Mouse (Mus musculus): ENCODE measurements around the gene Bcl2l2. TPM values are rescaled to one million over a fixed set of nuclear protein-coding genes. Genes with fewer than 3 reads are reported as not detected.

The Bcl2l2 gene
- total and polyA plus RNA-seq, 2 experiments from 2014 or later = 4.3 to 37.1 TPM

DNA sequence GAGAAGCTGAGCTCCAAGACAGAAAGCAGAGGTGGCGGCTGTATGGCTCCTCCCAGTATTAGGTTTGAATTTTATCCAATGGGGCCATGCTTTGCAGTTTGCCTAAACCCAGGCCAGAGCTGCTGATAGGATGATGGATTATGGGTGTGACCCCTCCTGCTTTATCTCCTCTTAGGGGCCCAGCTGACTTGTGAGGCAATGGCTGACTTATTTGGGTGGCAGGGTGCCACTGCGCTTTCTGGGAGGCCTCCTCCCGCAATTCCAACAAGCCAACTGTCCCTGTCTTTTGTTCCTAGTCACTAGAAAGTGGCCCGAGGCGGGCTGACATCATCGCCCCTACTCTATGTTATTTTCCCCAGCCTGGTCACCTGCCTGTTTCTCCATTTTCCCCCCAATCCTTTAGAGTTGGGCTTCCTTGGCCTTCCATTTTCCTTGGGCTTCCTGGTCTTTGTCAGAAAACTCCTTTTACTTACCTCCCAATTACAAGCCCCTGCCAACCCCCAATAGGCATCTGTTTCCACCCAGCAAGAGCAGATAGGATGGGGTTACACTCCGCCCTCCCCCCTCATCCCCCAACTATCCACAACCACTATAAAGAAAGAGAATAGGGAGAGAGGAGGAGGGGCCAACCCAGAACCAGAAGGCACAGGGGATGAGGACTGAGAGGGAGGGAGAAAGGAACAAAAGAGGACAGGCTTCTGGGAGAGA, 41.6 kb downstream of the Bcl2l2 start:
- H3K9me3 ChIP-seq (ENCODE audit: low read length) = no peaks in the 10 kb centered on the region
- TF ChIP-seq CTCF (IDR thresholded peaks at IDR 0.05; ENCODE audit: low read depth) = no peak
- ATAC-seq (peak; percentile 66), DNase-seq (ENCODE audit: low spot score) (peak; percentile 73)
- H3K27me3 ChIP-seq (ENCODE audit: insufficient read depth, low read length) = no peaks in the 10 kb centered on the region
- WGBS = 19% methylated on average over 7 of the region's 7 CpGs
- peak overlapping the region; percentile 53 for H3K4me3 ChIP-seq (ENCODE audit: low read length)
- H3K4me2 ChIP-seq (ENCODE audit: low read depth, low read length) = peak overlapping the region; percentile 98
- H3K4me1 ChIP-seq (ENCODE audit: insufficient read depth, low read length) = peaks cover 17% of the 10 kb centered on the region; the same call in 1 of the 2 replicates
- H3K27ac ChIP-seq = peak overlapping the region; percentile 95
- peak overlapping the region; percentile 78 for H3K9ac ChIP-seq (replicated peaks; ENCODE audit: low read length)
- H3K36me3 ChIP-seq (ENCODE audit: insufficient read depth, low read length) = 0 out of 2 replicates have a peak, but pooled peaks cover 4% of the 10 kb centered on the region

GRCm38 (mm10) chr14:54925349-54926342, 42.5 kb downstream of the Bcl2l2 start, which contains the start of gene Efs:
Gene Efs (minus strand): TSS chr14:54926126.
- Histone ChIP-seq H3K27ac (peak within 1 kb of the TSS; percentile 95), H3K4me1 (ENCODE audit: insufficient read depth, low read length) (peaks cover 22% of the 10 kb centered on the region; the same call in 1 of the 2 replicates), H3K4me3 (ENCODE audit: low read length) (peak within 1 kb of the TSS; percentile 53), H3K9me3 (ENCODE audit: low read length) (no peaks in the 10 kb centered on the region), H3K36me3 (ENCODE audit: insufficient read depth, low read length) (no peaks in the 10 kb centered on the region), H3K4me2 (ENCODE audit: low read depth, low read length) (peak within 1 kb of the TSS; percentile 98), H3K9ac (replicated peaks; ENCODE audit: low read length) (peak within 1 kb of the TSS; percentile 78), H3K27me3 (ENCODE audit: insufficient read depth, low read length) (no peaks in the 10 kb centered on the region)
- peak; percentile 67 for ATAC-seq
- no peak for TF ChIP-seq CTCF (IDR thresholded peaks at IDR 0.05; ENCODE audit: low read depth)
- 3% methylated on average over 43 of the region's 57 CpGs for WGBS
- DNase-seq (ENCODE audit: low spot score) = peak; percentile 77

DNA sequence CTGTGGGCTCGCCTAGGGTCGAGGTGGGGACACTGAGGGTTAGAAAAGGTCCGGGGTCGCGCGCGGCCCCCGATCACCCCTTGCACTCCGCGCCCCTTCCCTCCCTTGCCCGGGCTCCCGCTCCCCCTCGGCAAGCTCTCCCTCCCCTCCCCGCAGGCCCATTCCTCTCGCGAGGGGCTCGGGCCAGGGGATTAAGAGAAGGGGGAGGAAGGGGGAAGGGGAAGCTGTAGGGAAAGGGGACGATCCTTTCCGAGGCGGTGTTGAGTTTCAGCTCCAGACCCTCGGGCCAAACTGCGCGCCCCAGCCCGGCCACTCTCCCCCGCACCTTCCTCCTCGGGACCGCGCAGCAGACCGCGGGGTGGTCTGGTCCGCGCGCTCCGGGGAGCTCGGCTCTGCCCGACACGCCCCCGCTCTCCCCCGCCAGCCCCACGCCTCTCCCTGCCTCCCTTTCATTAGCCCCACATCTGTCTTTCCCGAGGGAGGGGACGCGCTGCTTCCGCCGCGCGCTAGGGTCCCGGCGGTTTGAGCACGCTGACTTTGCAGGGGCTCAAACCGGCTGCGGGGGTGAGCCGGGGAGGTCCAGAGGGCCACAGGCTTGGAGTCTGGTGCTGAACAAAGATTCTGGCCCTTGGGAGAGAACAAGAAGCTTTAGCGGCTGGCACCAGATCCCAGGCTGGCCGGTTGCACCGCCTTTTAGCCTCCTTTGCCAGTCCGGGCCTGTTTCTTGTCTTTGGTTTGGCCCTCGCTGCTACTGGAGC, 43.4 kb downstream of the Bcl2l2 start:
- H3K4me1 ChIP-seq (ENCODE audit: insufficient read depth, low read length) = peaks cover 22% of the 10 kb centered on the region; the same call in 1 of the 2 replicates
- ATAC-seq = peak; percentile 81
- peak; percentile 79 for DNase-seq (ENCODE audit: low spot score)
- H3K27ac ChIP-seq = peak overlapping the region; percentile 95
- H3K4me3 ChIP-seq (ENCODE audit: low read length) = peak overlapping the region; percentile 53
- no peaks in the 10 kb centered on the region for H3K36me3 ChIP-seq (ENCODE audit: insufficient read depth, low read length)
- peak overlapping the region; percentile 78 for H3K9ac ChIP-seq (replicated peaks; ENCODE audit: low read length)
- under 1% methylated on average over 41 of the region's 58 CpGs for WGBS
- peak overlapping the region; percentile 98 for H3K4me2 ChIP-seq (ENCODE audit: low read depth, low read length)
- no peaks in the 10 kb centered on the region for H3K9me3 ChIP-seq (ENCODE audit: low read length)
- no peak for TF ChIP-seq CTCF (IDR thresholded peaks at IDR 0.05; ENCODE audit: low read depth)
- H3K27me3 ChIP-seq (ENCODE audit: insufficient read depth, low read length) = no peaks in the 10 kb centered on the region

GRCm38 (mm10) chr14:54927296-54927695, 44.1 kb downstream of the Bcl2l2 start:
- peaks cover 22% of the 10 kb centered on the region; the same call in 1 of the 2 replicates for H3K4me1 ChIP-seq (ENCODE audit: insufficient read depth, low read length)
- H3K9me3 ChIP-seq (ENCODE audit: low read length) = no peaks in the 10 kb centered on the region
- 27% methylated on average over 7 of the region's 7 CpGs for WGBS
- ATAC-seq = no peak
- TF ChIP-seq CTCF (IDR thresholded peaks at IDR 0.05; ENCODE audit: low read depth) = no peak
- peak overlapping the region; percentile 98 for H3K4me2 ChIP-seq (ENCODE audit: low read depth, low read length)
- peak overlapping the region; percentile 78; the same call in 1 of the 2 replicates for H3K9ac ChIP-seq (replicated peaks; ENCODE audit: low read length)
- H3K27me3 ChIP-seq (ENCODE audit: insufficient read depth, low read length) = no peaks in the 10 kb centered on the region
- peak overlapping the region; percentile 95 for H3K27ac ChIP-seq
- no peaks in the 10 kb centered on the region for H3K36me3 ChIP-seq (ENCODE audit: insufficient read depth, low read length)
- DNase-seq (ENCODE audit: low spot score) = no peak
- no peak overlapping the region for H3K4me3 ChIP-seq (ENCODE audit: low read length)

GRCm38 (mm10) chr14:54929801-54930200, 46.6 kb downstream of the Bcl2l2 start:
- Histone ChIP-seq H3K4me2 (ENCODE audit: low read depth, low read length) (no peak overlapping the region), H3K4me3 (ENCODE audit: low read length) (no peak overlapping the region), H3K36me3 (ENCODE audit: insufficient read depth, low read length) (no peaks in the 10 kb centered on the region), H3K27ac (no peak overlapping the region), H3K4me1 (ENCODE audit: insufficient read depth, low read length) (peaks cover 27% of the 10 kb centered on the region; the same call in 1 of the 2 replicates), H3K9ac (replicated peaks; ENCODE audit: low read length) (no peak overlapping the region), H3K9me3 (ENCODE audit: low read length) (no peaks in the 10 kb centered on the region), H3K27me3 (ENCODE audit: insufficient read depth, low read length) (no peaks in the 10 kb centered on the region)
- ATAC-seq (no peak), DNase-seq (ENCODE audit: low spot score) (no peak)
- WGBS = 65% methylated on average over 5 of the region's 5 CpGs
- no peak for TF ChIP-seq CTCF (IDR thresholded peaks at IDR 0.05; ENCODE audit: low read depth)

GRCm38 (mm10) chr14:54930431-54930830, 47.3 kb downstream of the Bcl2l2 start:
- Histone ChIP-seq H3K9ac (replicated peaks; ENCODE audit: low read length) (no peak overlapping the region), H3K4me1 (ENCODE audit: insufficient read depth, low read length) (peaks cover 26% of the 10 kb centered on the region; the same call in 1 of the 2 replicates), H3K9me3 (ENCODE audit: low read length) (no peaks in the 10 kb centered on the region), H3K27ac (no peak overlapping the region), H3K4me3 (ENCODE audit: low read length) (no peak overlapping the region), H3K4me2 (ENCODE audit: low read depth, low read length) (no peak overlapping the region), H3K36me3 (ENCODE audit: insufficient read depth, low read length) (no peaks in the 10 kb centered on the region), H3K27me3 (ENCODE audit: insufficient read depth, low read length) (no peaks in the 10 kb centered on the region)
- ATAC-seq = no peak
- TF ChIP-seq CTCF (IDR thresholded peaks at IDR 0.05; ENCODE audit: low read depth) = no peak
- peak; percentile 55 for DNase-seq (ENCODE audit: low spot score)
- WGBS = 10% methylated on average over 2 of the region's 2 CpGs
